Mouse (Mus musculus) heart, postnatal 36 days (tissue): ENCODE measurements around the gene Foxn3. TPM values are rescaled to one million over a fixed set of nuclear protein-coding genes. Genes with fewer than 3 reads are reported as not detected.

Source experiments
- DNase-seq, 2 experiments: peaks; one replicate each; pipeline ENCODE4 v3.0.0; 2021 to 2022
- intact Hi-C: fragments of 180-260 bp; cut with DNase I; formaldehyde crosslinking; loops from one replicate; pipeline ENCODE4 v1.15.1; 2025
- total RNA-seq, 2 experiments: library from RNA; stranded (reverse); gene quantifications; 2 replicates each; pipeline ENCODE4 v1.2.3; 2021

The Foxn3 gene
- 100 to 1,000 TPM; 120 to 133 TPM for total RNA-seq

DNA sequence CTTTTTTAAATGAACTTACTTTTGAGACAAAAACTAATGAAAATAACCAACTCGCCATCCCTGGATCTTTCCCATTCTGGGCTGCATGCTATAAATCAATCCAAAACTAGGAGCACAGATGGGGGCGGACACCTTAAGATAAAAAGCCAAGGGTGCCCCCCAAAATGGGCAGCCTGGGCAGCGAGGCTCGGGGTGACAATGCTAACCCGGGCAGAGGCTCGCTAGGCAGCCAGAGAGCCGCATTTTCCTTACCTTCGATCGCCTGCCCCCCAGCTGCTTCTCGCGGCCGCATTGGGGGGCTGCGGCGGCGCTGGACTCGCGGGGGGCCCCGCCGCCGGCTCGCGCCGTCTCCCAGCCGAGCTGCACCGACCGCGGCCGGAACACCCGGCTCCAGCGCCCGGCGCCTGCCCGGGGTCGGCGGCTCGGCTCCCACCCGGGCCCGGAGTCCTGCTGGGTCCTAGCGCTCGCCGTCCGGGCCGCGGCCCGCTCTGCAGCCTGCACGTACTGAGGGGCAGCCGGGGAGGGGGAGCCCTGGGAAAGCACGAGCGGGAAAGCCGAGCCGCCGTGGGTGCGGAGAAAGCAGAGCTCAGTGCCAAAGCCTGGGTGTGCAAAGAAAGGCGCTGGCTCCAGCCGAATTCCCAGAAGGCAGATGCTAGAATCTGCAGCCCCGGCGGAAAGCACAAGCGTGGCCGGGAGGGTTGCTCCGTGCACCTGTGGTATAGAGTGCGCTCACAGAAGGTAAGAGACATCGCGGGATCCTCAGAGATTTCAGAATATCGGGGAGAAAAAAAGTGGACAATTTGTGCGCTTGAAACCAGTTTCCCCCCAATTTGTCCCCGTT lies at the start of gene Foxn3:
Foxn3 (minus strand) TSS at position 364 of the 841 bp plus-strand sequence.
- DNase-seq, result peak; percentile 82 to 86
- intact Hi-C loops, result loop anchor here (1.0 to 5.0 kb wide), 7 partner anchors 17 to 467 kb away; partner anchors contain the start of genes Efcab11 and Tdp1

DNA sequence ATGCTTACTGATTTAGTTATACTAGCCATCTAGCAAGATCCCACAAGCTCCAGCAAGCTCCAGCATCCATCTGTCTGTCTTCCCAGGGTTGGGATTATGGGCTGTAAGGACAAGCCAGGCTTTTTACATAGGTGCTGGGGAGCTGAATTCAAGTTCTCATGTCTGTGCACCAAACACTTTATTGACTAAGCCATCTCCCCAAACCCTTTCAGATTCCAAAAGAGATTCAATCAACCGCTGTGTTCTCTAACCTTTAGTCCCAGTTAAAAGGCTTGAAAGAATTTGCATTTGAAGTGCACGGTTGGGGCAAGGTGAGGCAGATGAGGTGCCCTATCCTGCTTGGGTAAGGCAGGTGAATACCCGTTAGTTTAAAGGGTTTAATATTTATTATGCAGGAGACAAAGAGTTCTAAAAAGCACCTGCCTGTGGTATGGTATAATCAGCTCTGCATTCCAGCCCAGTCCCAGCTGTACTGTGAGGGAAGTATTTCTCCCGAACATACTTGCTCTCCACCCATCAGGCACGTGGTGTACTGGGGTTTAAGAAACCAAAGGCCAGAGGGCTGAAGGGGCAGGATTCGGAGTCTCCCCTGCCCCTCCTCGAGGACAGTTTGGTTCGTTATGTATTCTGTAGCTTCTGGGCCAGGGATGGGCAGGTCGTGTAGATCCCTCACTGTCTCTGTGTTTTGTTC lies 48.9 kb upstream of the Foxn3 start:
- no peak for DNase-seq
- intact Hi-C loops, result no loop called here

DNA sequence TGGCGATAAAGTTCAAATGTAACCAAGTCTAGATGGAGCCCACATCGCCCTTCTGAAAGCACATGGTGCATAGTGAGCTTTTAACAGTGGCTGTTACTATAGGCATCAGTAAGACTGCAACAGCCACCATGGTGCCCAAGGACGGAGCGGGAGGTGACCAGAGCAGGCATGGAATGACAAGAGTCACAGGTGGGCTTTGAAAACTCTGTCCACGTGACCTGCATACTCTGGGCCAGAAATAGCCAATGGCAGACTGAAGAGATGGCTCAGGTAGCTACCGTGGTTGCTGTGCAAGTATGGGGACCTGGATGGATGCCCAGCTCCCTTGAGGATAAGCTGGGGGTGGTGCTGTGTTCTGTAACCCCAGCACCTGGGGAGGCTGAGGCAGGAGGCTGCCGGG lies 47.5 kb upstream of the Foxn3 start:
- intact Hi-C loops, result no loop called here

DNA sequence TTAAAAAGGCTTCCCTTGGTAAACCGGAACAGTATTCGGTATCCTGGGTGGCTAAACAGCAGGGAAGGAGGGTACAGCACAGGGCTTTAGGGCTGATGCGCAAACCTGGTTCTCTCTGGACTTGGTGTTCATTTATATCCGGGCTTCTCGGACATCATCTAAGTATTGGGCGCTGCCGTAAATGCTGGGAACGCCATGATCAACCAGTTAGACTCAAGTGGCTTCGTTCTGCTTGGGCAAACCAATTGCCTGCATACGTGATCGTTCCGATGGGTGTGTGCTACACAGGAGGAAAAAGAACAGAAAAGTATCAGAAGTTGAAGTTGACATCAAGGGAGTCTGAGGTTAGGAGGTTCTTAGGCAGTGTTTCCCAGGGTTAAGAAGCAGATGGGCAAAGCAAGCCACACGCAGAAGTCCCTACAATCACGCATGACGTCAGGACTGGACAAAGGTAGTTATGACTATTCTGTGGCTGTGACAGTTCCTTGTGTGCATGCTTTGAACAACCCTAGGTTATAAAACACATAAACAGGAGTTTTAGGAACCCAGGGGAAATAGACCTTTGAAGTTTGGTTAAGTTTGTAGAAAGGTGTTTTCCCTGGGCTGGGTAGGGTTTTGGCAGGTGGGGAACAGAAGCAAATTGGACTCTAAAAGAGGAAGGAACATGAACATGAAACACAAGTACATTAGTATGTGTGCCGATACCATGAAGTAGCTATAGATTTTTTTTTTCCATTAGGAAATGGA lies 46.9 kb upstream of the Foxn3 start:
- DNase-seq, result peak in 1 of 2 experiments; percentile 31
- intact Hi-C loops, result no loop called here

More for the DNA sequence above, 47.5 kb upstream of the Foxn3 start:
- no peak for DNase-seq

DNA sequence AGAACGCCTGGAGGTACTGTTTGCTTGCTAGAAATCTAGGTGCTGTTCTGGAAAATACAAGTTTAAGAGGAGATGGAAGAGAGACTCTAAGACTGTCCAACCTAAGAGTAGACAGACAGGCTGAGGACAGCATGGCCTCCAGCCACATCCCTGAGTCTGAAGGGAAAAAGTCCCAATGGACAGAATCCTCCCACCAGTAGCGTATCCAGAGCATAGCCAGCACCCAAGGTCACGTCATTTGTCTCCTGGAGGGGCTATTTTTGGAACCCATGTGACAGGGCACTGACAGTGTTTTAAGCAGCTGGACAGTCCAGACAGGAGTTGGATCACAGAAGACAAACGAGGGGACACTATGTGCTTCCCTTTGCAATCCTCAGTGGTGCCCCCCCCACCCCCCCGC lies 46.3 kb upstream of the Foxn3 start:
- intact Hi-C loops, result no loop called here

DNA sequence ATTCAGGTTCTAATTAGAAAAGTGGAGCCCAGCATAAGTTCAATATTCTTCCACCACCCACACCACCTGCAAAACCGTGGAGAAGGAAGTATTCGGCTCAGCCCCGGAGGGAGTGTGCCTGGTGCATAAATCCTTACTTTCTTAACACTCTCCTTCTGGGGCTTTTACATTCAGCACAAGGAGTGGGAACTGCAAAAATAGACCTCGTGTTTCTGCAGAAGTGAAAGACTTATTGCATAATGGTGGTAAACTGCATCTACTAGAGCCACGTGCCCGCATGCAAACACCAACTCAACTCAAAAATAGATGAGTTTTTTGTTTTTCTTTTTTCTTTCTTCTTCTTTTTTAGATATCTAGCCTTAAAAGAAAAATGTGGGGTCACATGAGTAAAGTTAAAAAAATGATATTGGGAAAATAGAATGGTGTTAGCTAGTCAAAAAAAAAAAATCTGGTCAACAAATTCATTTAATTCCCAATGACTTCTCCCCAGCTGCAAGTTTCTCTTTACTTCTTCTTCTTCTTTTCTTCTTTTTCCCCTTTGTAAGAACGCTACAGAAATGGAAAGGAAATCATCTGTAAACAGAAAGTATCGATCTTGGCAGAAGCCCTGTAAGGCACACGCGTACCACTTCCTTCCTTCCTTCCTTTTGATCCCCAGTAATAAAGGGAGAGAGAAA lies 45.0 kb upstream of the Foxn3 start:
- no peak for DNase-seq
- intact Hi-C loops, result no loop called here

More for the DNA sequence above, 46.3 kb upstream of the Foxn3 start:
- DNase-seq, result peak; percentile 31 to 51

DNA sequence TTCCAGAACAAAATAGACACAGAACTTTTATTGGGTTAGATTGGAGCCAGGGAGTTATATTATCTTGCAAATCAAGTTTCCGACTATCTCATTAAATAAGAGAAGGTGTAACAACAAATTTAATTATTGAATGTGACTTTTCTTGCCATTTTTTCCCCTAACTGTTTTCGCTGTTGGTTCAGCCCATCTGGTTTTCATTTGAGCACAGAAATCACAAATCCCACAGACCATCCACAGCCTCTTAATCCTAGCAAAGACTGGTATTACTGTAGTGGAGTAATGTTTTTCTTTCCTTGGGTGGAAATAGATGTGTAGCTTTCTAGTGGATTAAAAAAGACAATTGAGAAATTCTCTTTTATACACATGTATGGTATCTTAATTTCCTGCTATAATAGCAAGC lies 40.0 kb upstream of the Foxn3 start:
- intact Hi-C loops, result no loop called here
- DNase-seq, result no peak

DNA sequence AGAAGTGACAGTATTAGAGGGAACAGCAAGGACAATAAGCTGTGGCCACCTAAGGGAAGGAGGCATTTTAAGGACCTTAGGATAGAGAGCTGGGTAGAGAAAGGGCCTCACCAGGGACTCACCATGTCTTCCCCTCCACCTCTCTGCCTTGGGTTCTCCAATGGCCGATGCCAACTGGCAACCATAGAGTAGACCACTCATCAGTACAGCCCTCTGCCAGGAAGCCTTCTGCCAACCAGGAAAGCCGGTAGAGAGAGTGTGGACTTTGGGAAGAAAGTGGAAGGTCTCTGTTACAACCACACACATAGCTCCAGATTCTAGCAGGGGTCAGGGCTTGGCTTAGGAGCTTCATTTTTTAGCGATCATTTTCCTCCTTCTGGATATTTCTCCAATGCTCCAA lies 38.5 kb upstream of the Foxn3 start:
- no peak for DNase-seq
- intact Hi-C loops, result no loop called here

DNA sequence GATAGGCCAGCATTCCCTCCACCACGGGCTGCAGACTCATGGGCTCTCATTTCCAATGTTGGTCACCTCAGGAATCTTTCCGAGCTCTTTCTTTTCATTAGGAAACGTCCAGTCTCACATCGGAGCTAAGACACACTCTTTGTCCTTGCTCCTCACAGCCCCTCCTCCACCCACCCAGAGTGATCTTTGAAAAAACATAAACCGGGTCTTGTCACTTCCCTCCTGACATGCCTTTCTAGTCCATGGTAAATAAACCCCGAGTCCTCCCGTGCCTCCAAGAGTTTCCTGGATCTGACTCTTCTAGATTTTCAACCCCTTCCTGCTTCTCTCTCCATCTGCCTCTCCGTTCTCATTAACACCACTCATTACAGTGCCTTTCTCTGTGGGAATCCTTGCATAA lies 38.0 kb upstream of the Foxn3 start:
- DNase-seq, result no peak
- intact Hi-C loops, result no loop called here

DNA sequence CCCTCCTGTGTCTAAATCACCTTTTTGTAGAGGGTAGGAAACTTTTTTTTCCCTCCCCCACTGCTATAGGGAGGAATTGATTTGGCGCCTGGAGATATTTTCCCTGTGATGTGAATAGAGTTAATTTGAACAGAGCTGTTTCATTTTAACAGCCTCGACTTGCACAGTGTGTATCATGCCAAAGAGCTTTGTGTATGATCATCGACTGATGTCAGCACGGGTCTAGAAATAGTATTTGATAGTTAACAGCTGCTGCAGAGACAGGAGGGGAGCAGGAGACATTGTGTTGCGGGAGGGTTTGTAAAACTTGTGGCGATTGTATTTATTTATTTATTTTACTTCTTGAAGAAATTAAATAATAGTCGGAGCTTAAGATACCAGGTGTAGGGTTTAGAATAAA lies 36.2 kb upstream of the Foxn3 start:
- intact Hi-C loops, result no loop called here

DNA sequence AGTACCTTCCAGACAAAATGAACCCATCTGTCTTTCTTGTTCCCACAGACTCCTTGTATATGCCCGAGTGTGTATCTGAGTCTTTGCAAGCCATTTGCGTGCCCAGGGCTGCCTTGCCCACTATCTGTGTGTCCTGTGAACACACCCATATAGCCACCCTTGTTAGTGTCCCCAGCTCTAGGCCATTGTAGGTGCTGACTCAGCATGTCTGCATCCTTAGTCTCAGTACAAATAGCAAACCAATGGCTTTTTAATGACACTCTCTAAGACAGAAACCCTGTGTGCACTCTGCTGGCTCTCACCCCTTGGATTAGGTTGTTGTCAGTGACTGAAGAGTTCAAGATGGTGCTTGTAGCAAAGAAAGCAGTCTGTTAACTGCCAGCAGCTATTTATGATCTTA lies 33.0 kb upstream of the Foxn3 start:
- intact Hi-C loops, result no loop called here
- DNase-seq, result no peak

More for the DNA sequence above, 36.2 kb upstream of the Foxn3 start:
- DNase-seq, result no peak

DNA sequence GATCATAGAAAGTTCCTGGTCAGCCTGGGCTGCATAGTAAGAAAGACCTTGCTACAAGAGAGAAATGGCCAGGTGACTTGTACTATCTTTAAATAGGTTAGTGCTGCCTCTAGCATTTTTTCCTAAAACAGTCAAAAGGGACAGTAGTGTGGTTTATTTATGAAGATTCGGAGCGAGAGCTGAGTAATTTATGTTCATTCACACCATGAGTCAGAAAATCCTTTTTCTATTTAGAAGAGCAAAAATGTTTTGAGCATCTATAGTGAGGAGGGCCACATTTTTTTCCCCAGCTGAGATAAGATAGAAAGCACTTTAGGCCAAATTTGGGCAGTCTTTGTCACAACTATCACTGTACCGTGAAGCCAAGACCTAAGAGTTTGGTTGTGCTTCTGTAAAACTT lies 24.0 kb upstream of the Foxn3 start:
- no peak for DNase-seq
- intact Hi-C loops, result no loop called here

DNA sequence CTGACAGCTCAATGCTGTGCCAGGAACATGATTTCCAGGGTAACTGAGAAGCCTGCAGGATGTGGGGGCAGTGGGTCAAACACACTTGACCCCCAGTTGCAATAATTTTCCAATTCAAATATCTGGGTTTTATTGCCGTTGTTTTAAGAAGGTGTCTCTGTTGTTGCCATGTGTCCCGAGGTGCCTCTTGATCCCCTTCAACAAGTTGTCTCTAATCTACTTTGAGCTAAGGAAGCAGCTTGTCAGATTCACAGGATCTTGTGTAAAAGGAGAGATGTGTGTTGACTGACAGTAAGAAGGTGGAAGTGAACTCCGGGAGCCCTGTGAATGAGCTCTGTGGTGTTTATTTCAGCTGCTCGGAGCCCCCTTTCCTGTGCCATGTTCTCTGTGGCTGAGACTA lies 16.6 kb upstream of the Foxn3 start:
- intact Hi-C loops, result no loop called here
- DNase-seq, result no peak

DNA sequence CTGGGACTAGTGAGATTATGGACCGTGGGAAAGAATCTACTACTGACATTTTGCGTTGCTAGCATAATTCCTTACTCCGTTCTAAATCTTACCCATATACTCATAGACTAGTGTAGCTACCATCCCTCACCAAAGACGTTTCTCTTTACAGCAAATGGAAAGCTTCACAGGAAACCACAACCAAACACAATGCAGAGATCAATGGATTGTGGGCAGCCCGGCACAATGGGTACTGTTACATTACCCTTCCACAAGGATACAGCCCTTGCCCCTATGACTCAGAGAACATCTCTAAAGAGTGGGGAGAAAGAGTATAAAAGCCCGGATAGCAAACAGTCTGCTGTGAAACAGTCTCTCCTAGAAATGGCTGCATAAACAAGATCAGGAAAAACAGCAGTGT lies 13.3 kb upstream of the Foxn3 start:
- intact Hi-C loops, result no loop called here

DNA sequence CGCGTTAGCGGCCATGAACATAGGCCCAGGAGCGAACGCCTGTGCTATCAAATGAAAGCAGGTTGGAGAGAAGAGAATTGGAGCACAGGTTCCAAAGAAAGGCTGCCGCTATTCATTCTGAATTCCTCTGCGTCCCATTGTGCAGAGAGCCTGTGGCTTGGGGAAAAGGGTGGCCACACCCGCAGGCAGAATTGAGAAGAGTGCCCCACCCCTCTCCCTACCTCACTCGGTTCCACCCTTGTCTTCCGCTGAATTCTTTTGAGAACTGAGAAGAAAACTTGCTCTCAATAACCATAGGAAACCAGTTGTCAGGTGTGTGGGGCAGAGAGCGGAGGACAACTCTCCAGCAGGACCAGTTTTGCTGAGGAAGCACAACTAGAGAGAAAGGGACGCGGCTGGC lies 10.9 kb upstream of the Foxn3 start:
- no peak for DNase-seq
- intact Hi-C loops, result no loop called here

More for the DNA sequence above, 13.3 kb upstream of the Foxn3 start:
- no peak for DNase-seq

DNA sequence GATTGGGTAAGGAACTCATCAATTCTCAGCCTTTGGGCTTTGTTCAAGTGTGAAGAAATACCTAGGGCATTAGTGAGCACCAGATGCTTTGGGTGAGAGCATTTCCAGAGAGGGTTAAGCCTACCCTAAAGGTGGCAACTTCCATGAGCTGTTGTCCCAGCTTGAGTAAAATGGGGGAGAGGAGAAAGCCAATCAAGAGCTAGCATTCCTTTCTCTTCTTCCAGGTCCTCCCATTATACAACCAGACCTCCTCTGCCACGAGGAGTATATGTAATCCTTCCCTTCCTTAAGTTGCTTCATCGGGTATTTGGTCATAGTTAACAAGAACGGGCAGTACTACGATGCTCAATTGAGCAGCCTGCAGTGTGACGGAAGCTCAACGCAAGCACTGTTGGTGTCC lies 9.7 kb upstream of the Foxn3 start:
- intact Hi-C loops, result no loop called here
- DNase-seq, result no peak

DNA sequence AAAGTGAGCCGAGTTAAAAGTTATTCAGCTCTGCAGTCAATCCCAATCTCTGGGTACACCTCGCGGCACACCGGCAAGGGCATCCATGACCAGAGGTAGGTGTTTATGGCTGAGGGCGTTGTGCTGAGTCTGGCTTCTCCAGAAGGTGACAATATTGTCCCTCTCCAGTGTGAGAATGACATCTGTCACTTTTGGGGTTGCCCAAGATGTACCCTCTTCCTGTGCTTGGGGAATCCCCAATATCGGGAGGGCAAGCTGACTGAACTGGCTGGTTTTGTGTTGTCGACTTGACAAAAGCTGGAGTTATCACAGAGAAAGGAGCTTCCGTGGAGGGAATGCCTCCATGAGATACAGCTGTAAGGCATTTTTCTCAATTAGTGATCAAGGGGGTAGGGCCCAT lies 8.6 kb upstream of the Foxn3 start:
- intact Hi-C loops, result no loop called here
- no peak for DNase-seq

DNA sequence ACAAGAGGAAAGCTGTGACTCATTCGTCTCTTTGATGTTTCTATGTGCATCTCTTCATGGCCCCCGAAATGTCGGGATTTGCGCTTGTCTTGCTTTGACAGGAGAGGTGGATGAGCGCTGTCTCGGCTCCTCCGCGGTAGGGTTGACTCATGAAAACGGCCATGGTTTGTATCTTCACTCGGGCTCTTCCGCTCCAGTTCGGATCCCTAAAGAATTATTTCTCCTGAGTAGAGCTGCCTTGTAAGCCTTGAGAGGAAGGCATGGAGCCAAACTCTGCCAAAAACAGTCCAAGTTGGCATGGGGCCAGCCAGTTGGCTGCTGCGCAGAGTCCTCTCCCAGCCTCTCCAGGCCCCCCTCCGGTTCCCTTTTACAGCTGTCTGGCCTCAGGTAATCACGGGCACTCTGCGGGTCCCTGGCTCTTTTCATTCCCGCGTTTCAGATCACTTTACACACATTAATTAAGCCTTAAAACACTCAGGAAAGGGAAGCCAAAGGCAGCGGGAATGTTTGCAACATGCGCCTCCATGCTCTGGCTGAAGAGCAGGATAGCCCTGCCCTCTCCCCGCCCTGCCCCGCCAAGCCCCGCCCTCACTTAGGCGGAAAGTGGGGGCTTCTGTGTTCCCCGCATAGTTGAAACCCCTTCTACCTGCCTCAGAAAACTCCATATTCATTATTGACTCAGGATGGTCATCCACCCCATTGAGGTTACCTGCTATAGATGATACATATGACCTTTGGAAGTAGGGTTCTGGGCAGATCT lies 7.0 kb upstream of the Foxn3 start:
- intact Hi-C loops, result no loop called here

DNA sequence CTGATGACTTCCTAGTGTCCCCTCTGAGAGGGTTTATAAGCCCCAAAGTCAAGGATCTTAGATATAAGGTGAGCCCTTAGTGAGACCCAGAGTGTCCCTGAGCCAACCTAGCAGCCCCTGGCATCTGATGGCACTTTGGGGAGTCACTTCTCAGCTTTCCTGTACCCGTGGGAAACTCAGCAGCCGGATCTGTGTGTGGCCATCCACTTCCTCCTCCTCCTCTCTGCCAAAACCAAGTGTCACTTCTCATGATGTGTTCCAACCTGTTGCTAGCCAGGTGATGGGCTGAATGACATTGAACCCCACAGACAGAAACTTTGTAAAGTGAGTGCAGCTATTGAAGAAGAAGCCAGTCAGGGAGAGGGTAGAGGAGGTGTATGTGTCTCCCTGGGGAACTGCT lies 2.2 kb upstream of the Foxn3 start:
- intact Hi-C loops, result no loop called here
- DNase-seq, result no peak

More for the DNA sequence above, 7.0 kb upstream of the Foxn3 start:
- peak; percentile 73 to 77 for DNase-seq
